Mouse (Mus musculus) gastrocnemius, adult 2 months (tissue): ENCODE data around the gene Ei24. TPM values are rescaled to one million over a fixed set of nuclear protein-coding genes. Genes with fewer than 3 reads are reported as not detected.

Source experiments
- DNase-seq: peaks from one replicate; pipeline ENCODE4 v3.0.0; 2022
- H3K27ac ChIP-seq: fragments of 200-600 bp; 2 replicates; pipeline ENCODE4 v1.8.1; 2022; ENCODE audit warnings: mild to moderate bottlenecking
- H3K4me3 ChIP-seq: fragments of 200-600 bp; 2 replicates; pipeline ENCODE4 v1.8.1; 2022; ENCODE audit warnings: mild to moderate bottlenecking, moderate library complexity
- CTCF ChIP-seq: fragments of 200-600 bp; IDR thresholded peaks from 2 replicates; pipeline ENCODE4 v1.8.1; 2022; ENCODE audit warnings: antibody characterized with exemption, mild to moderate bottlenecking, moderate library complexity
- intact Hi-C: fragments of 180-260 bp; cut with DNase I; formaldehyde crosslinking; loops from one replicate; pipeline ENCODE4 v1.15.1; 2025
- long read RNA-seq, 2 experiments: library from polyadenylated mRNA; stranded (forward); transcript quantifications; one replicate each; pipeline ENCODE4 v2.0.0; 2021
- total RNA-seq, 2 experiments: library from RNA; stranded (reverse); gene quantifications; 2 replicates each; pipeline ENCODE4 v1.2.3; 2021

Gene Ei24
- total RNA-seq = 10 to 100 TPM; 78.2 to 79.3 TPM
- long read RNA-seq, experiment 1, transcript Ei24-201 (11 exons, 2,220 nt) = major isoform, 63 of 72 reads
- long read RNA-seq, experiment 1, partial matches to known transcripts = 1 of 72 reads
- long read RNA-seq, experiment 1, other reads (novel, unspliced or antisense) = 6 of 72 reads
- long read RNA-seq, experiment 2, transcript Ei24-201 (11 exons, 2,220 nt) = major isoform, 73 of 87 reads
- long read RNA-seq, experiment 2, partial matches to known transcripts = 3 of 87 reads
- long read RNA-seq, experiment 2, other reads (novel, unspliced or antisense) = 7 of 87 reads

- intact Hi-C loops = loop anchor here (5.0 kb wide), 1 partner anchor 85 kb away; no protein-coding TSS in a partner anchor
- peak within 1 kb of the TSS; percentile 96 for H3K27ac ChIP-seq
- DNase-seq = peak; percentile 96
- no peak for TF ChIP-seq CTCF
- peak within 1 kb of the TSS; percentile 100 for H3K4me3 ChIP-seq
These were observed at the start of gene Ei24 for GRCm38 (mm10) chr9:36796781-36797555. Gene Ei24, minus strand, starts transcription at chr9:36797393.

GRCm38 (mm10) chr9:36846346-36846745 lies 49.2 kb upstream of the Ei24 start:
- no peak for TF ChIP-seq CTCF
- no peak overlapping the region for H3K27ac ChIP-seq
- DNase-seq = no peak
- no peak overlapping the region for H3K4me3 ChIP-seq
- intact Hi-C loops = no loop called here

- intact Hi-C loops = no loop called here
- DNase-seq = no peak
- peak overlapping the region; percentile 76 for H3K4me3 ChIP-seq
- TF ChIP-seq CTCF = no peak
- no peak overlapping the region for H3K27ac ChIP-seq
These were observed 36.7 kb upstream of the Ei24 start for GRCm38 (mm10) chr9:36833914-36834313.

GRCm38 (mm10) chr9:36833043-36833881 lies 36.1 kb upstream of the Ei24 start:
- intact Hi-C loops = no loop called here
- DNase-seq = peak; percentile 23
- Histone ChIP-seq H3K27ac (peak overlapping the region; percentile 63), H3K4me3 (peak overlapping the region; percentile 76)
- no peak for TF ChIP-seq CTCF

GRCm38 (mm10) chr9:36832529-36832928 lies 35.3 kb upstream of the Ei24 start:
- H3K27ac ChIP-seq = peak overlapping the region; percentile 63
- peak; percentile 9; the same call in 1 of the 2 replicates for TF ChIP-seq CTCF

GRCm38 (mm10) chr9:36831401-36831800 lies 34.2 kb upstream of the Ei24 start:
- DNase-seq = no peak
- no peak overlapping the region for H3K4me3 ChIP-seq
- no peak overlapping the region for H3K27ac ChIP-seq
- TF ChIP-seq CTCF = no peak
- intact Hi-C loops = no loop called here

More at GRCm38 (mm10) chr9:36832529-36832928, 35.3 kb upstream of the Ei24 start:
- intact Hi-C loops = no loop called here
- H3K4me3 ChIP-seq = peak overlapping the region; percentile 76
- peak; percentile 84 for DNase-seq

- H3K27ac ChIP-seq = no peak overlapping the region
- H3K4me3 ChIP-seq = no peak overlapping the region
- TF ChIP-seq CTCF = no peak
- DNase-seq = no peak
- intact Hi-C loops = no loop called here
These were observed 29.6 kb upstream of the Ei24 start for GRCm38 (mm10) chr9:36826612-36827363.

GRCm38 (mm10) chr9:36822024-36822423 lies 24.8 kb upstream of the Ei24 start:
- TF ChIP-seq CTCF = no peak
- H3K4me3 ChIP-seq = no peak overlapping the region
- no peak for DNase-seq
- intact Hi-C loops = no loop called here
- H3K27ac ChIP-seq = no peak overlapping the region

- no peak for DNase-seq
- TF ChIP-seq CTCF = no peak
- no peak within 1 kb of the TSS for H3K4me3 ChIP-seq
- no peak within 1 kb of the TSS for H3K27ac ChIP-seq
- intact Hi-C loops = no loop called here
These were observed 24.4 kb upstream of the Ei24 start, which contains the start of gene Fez1 for GRCm38 (mm10) chr9:36821644-36822000. Gene Fez1, plus strand, starts transcription at chr9:36821864.

GRCm38 (mm10) chr9:36820969-36821643 lies 23.9 kb upstream of the Ei24 start:
- no peak overlapping the region for H3K4me3 ChIP-seq
- intact Hi-C loops = no loop called here
- TF ChIP-seq CTCF = no peak
- DNase-seq = no peak
- no peak overlapping the region for H3K27ac ChIP-seq

GRCm38 (mm10) chr9:36818905-36819304 lies 21.7 kb upstream of the Ei24 start:
- Histone ChIP-seq H3K4me3 (no peak overlapping the region), H3K27ac (no peak overlapping the region)
- DNase-seq = no peak
- no peak for TF ChIP-seq CTCF
- intact Hi-C loops = no loop called here

GRCm38 (mm10) chr9:36814486-36814885 lies 17.3 kb upstream of the Ei24 start:
- H3K4me3 ChIP-seq = no peak overlapping the region
- intact Hi-C loops = no loop called here
- no peak for DNase-seq
- H3K27ac ChIP-seq = no peak overlapping the region
- TF ChIP-seq CTCF = peak; percentile 24; the same call in 1 of the 2 replicates
